Mouse (Mus musculus) heart, adult 2 months (tissue): ENCODE data around the gene Gramd2.

Experiments used
- CTCF ChIP-seq: fragments of 200-600 bp; IDR thresholded peaks from 2 replicates; pipeline ENCODE4 v1.8.1; 2022; ENCODE audit warnings: antibody characterized with exemption, mild to moderate bottlenecking, moderate library complexity
- EP300 ChIP-seq: fragments of 200-500 bp; IDR thresholded peaks from 2 replicates; pipeline ENCODE4 v1.6.1; 2011; ENCODE audit warnings: low read depth, low read length, control low read depth; ENCODE audit not compliant: insufficient read depth
- POLR2A ChIP-seq: fragments of 200-500 bp; IDR thresholded peaks from 2 replicates; pipeline ENCODE4 v1.6.1; 2011; ENCODE audit warnings: mild to moderate bottlenecking, low read depth, low read length, control low read depth; ENCODE audit not compliant: insufficient read depth

DNA sequence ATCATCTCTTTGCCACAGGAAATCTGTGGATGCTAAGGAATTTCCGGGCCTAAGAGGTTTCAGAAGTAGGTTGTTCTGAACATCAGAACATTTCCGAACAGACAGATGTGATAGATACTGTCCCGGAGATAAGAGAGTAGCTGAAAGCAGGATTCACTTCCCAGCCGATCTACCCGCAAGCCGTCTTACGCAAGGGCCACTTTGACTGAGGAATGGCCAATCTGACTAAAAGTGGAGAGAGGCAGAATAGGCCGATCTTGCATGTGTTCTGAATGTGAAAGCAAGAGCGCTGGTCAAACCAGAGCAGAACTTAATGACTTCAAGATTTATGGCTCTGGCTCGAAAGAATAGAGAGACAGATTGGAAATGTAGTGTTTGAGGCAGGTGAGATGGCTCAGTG lies 45.6 kb downstream of the Gramd2 start:
- TF ChIP-seq CTCF (no peak), EP300 (no peak), POLR2A (no peak)
